9 mouse cellular contexts compared by ENCODE assay signal in genomic region chr1:59367928-59368648, GRCm38 (mm10).
DNase-seq lines count a peak whose midpoint lies in the region; ATAC-seq and TF ChIP-seq lines count a peak whose summit lies in the region.
"Had no signal": no experiment of that assay in that cellular context is flagged by ENCODE, and none has a peak within 500 bp of the region (broad histone marks: within the 10 kb centered on the region; RNA-seq: fewer than 3 reads in every experiment).

No protein-coding gene starts in this region.

- no peak for TF ChIP-seq EP300 in heart, adult 2 months (IDR thresholded peaks at IDR 0.05; ENCODE audit: insufficient read depth, low read depth, low read length)

- H3K79me2 ChIP-seq in heart, adult 2 months (replicated peaks; ENCODE audit: control insufficient read depth, insufficient read depth, low read length), result no peaks in the 10 kb centered on the region

- intact Hi-C loops in heart, adult 2 months (cut with DNase I), result no loop called here
- intact Hi-C loops in left cerebral cortex, postnatal 36 days (cut with DNase I), result no loop called here

- ATAC-seq in heart, embryonic 11.5 days (replicated peaks; ENCODE audit: insufficient number of reproducible peaks, low FRiP score, low TSS enrichment), result 0 out of 2 replicates have a peak, but pooled peaks have one; percentile 35
- ATAC-seq in G1E (ENCODE audit: extremely low read depth, insufficient number of reproducible peaks, low FRiP score, poor library complexity, severe bottlenecking), result peak; percentile 83
- ATAC-seq in intestine, embryonic 14.5 days (replicated peaks; ENCODE audit: low FRiP score, low TSS enrichment, low read depth), result peak; percentile 50; the same call in 1 of the 2 replicates
- peak; percentile 74 for ATAC-seq in megakaryocyte, adult 5-6 weeks (ENCODE audit: poor library complexity, severe bottlenecking)

- 2% methylated on average over 13 of the region's 13 CpGs for WGBS in heart, embryonic 11.5 days (ENCODE audit: insufficient replicate concordance)
- WGBS in heart, adult 2 months, result 9% methylated on average over 13 of the region's 13 CpGs
- 10% methylated on average over 13 of the region's 13 CpGs for WGBS in intestine, embryonic 14.5 days

- H3K27me3 ChIP-seq in heart, embryonic 11.5 days (ENCODE audit: control insufficient read depth, insufficient read depth, low read length), result peaks cover 56% of the 10 kb centered on the region
- H3K27me3 ChIP-seq in heart, adult 2 months (ENCODE audit: control insufficient read depth, insufficient read depth, low read length), result peaks cover 4% of the 10 kb centered on the region
- no peaks in the 10 kb centered on the region for H3K27me3 ChIP-seq in G1E (ENCODE audit: insufficient read depth, low read length)
- H3K27me3 ChIP-seq in intestine, embryonic 14.5 days (replicated peaks; ENCODE audit: control insufficient read depth, insufficient read depth, low read length), result no peaks in the 10 kb centered on the region
- H3K27me3 ChIP-seq: embryonic facial prominence, embryonic 15.5 days had no signal

- no peaks in the 10 kb centered on the region for H3K9me3 ChIP-seq in heart, embryonic 11.5 days (replicated peaks; ENCODE audit: control insufficient read depth, low read length)
- no peaks in the 10 kb centered on the region for H3K9me3 ChIP-seq in G1E (replicated peaks)
- no peaks in the 10 kb centered on the region for H3K9me3 ChIP-seq in intestine, embryonic 14.5 days (ENCODE audit: control insufficient read depth, low read length)
- H3K9me3 ChIP-seq: embryonic facial prominence, embryonic 15.5 days had no signal

- no peak for DNase-seq in heart, adult 2 months
- DNase-seq in G1E (ENCODE audit: low spot score) (peak; percentile 64), adipocyte (ENCODE audit: low spot score) (no peak)
- peak; percentile 64 for DNase-seq in intestine, embryonic 14.5 days (ENCODE audit: low spot score)
- no peak for DNase-seq in left cerebral cortex, postnatal 36 days (ENCODE audit: low spot score in 2 of 2)
- no peak for DNase-seq in frontal cortex, postnatal 10 days (ENCODE audit: low spot score in 2 of 2)

- no peak overlapping the region for H3K4me3 ChIP-seq in heart, embryonic 11.5 days (ENCODE audit: low read depth, low read length)
- H3K4me3 ChIP-seq in heart, adult 2 months, result no peak overlapping the region
- H3K4me3 ChIP-seq in G1E (ENCODE audit: low read depth, low read length), result peak overlapping the region; percentile 71
- H3K4me3 ChIP-seq in intestine, embryonic 14.5 days (ENCODE audit: low read depth, low read length), result no peak overlapping the region
- H3K4me3 ChIP-seq: embryonic facial prominence, embryonic 15.5 days had no signal

- TF ChIP-seq POLR2A in heart, adult 2 months (IDR thresholded peaks at IDR 0.05; ENCODE audit: insufficient read depth, low read depth, low read length), result no peak

- no peak overlapping the region for H3K27ac ChIP-seq in heart, embryonic 11.5 days (ENCODE audit: low read depth, low read length)
- H3K27ac ChIP-seq in heart, adult 2 months, result no peak overlapping the region
- peak overlapping the region; percentile 59 for H3K27ac ChIP-seq in intestine, embryonic 14.5 days (ENCODE audit: low read depth)
- H3K27ac ChIP-seq: embryonic facial prominence, embryonic 15.5 days had no signal

- no peak overlapping the region for H3K9ac ChIP-seq in heart, embryonic 11.5 days (ENCODE audit: low read depth, low read length)
- no peak overlapping the region for H3K9ac ChIP-seq in heart, adult 2 months (ENCODE audit: low read depth, low read length)
- H3K9ac ChIP-seq in intestine, embryonic 14.5 days (ENCODE audit: low read length), result no peak overlapping the region
- H3K9ac ChIP-seq: embryonic facial prominence, embryonic 15.5 days had no signal

- H3K4me1 ChIP-seq in heart, embryonic 11.5 days (ENCODE audit: control insufficient read depth, insufficient read depth, low read length), result peaks cover 20% of the 10 kb centered on the region
- H3K4me1 ChIP-seq in heart, adult 2 months (ENCODE audit: control insufficient read depth, insufficient read depth, low read length), result no peaks in the 10 kb centered on the region
- H3K4me1 ChIP-seq in G1E (ENCODE audit: insufficient read depth, low read depth, low read length), result peaks cover 53% of the 10 kb centered on the region
- H3K4me1 ChIP-seq in intestine, embryonic 14.5 days (replicated peaks; ENCODE audit: control insufficient read depth, insufficient read depth, low read length), result peaks cover 40% of the 10 kb centered on the region
- H3K4me1 ChIP-seq: embryonic facial prominence, embryonic 15.5 days had no signal

- H3K36me3 ChIP-seq in heart, embryonic 11.5 days (ENCODE audit: control insufficient read depth, insufficient read depth, low read length), result no peaks in the 10 kb centered on the region
- no peaks in the 10 kb centered on the region for H3K36me3 ChIP-seq in heart, adult 2 months (ENCODE audit: control insufficient read depth, insufficient read depth, low read length)
- no peaks in the 10 kb centered on the region for H3K36me3 ChIP-seq in G1E (replicated peaks)
- H3K36me3 ChIP-seq in intestine, embryonic 14.5 days (ENCODE audit: control insufficient read depth, insufficient read depth, low read length), result no peaks in the 10 kb centered on the region
- H3K36me3 ChIP-seq: embryonic facial prominence, embryonic 15.5 days had no signal

- H3K4me2 ChIP-seq in heart, embryonic 11.5 days, result peak overlapping the region; percentile 54
- H3K4me2 ChIP-seq in intestine, embryonic 14.5 days (ENCODE audit: low read length), result peak overlapping the region; percentile 7
- H3K4me2 ChIP-seq: embryonic facial prominence, embryonic 15.5 days had no signal

- TF ChIP-seq CTCF in heart, adult 2 months (IDR thresholded peaks at IDR 0.05), result no peak
- no peak for TF ChIP-seq CTCF in G1E (IDR thresholded peaks at IDR 0.05; ENCODE audit: low read depth, low read length)

Comparison
In these comparisons a context has a peak if more than half of its experiments do, and no peak if none do; other contexts are left out.
1. DNase-seq: peak in G1E (single experiment) and intestine, embryonic 14.5 days (single experiment); none in heart, adult 2 months (0 of 2), left cerebral cortex, postnatal 36 days (0 of 2), adipocyte (single experiment) and frontal cortex, postnatal 10 days (0 of 2).
2. Peak in every context shown above with its lines, with median percentiles within 50 percentile points of each other: ATAC-seq.